In genomic region chr4:107812336-107812735, GRCm38 (mm10) we compare ENCODE assay signal across 16 mouse cellular contexts.
"Had no signal": no experiment of that assay in that cellular context is flagged by ENCODE, and none has a peak within 500 bp of the region (broad histone marks: within the 10 kb centered on the region; RNA-seq: fewer than 3 reads in every experiment).

No protein-coding gene starts in this region.

- H3K9ac ChIP-seq: limb, embryonic 15.5 days; liver, embryonic 12.5 days; lung, embryonic 14.5 days; midbrain, embryonic 12.5 days; stomach, embryonic 15.5 days had no signal

- ATAC-seq: liver, embryonic 12.5 days had no signal

- H3K27ac ChIP-seq: kidney, postnatal 0 days; limb, embryonic 15.5 days; liver, embryonic 12.5 days; midbrain, embryonic 12.5 days; stomach, embryonic 15.5 days had no signal

- H3K4me2 ChIP-seq: limb, embryonic 15.5 days; liver, embryonic 12.5 days; lung, embryonic 14.5 days; midbrain, embryonic 12.5 days; stomach, embryonic 15.5 days had no signal

- H3K9me3 ChIP-seq: limb, embryonic 15.5 days; liver, embryonic 12.5 days; midbrain, embryonic 12.5 days; stomach, embryonic 15.5 days had no signal

- H3K27me3 ChIP-seq: limb, embryonic 15.5 days; liver, embryonic 12.5 days; midbrain, embryonic 12.5 days; stomach, embryonic 15.5 days had no signal

- DNase-seq: kidney, adult 8-10 months; kidney, postnatal 36 days; layer of hippocampus, adult 9-11 months; layer of hippocampus, postnatal 36 days; left cerebral cortex, postnatal 4 days; lung, embryonic 14.5 days; lung, postnatal 10 days; lung, postnatal 4 days; right cerebral cortex, postnatal 14 days; thymus, adult 2 months; thymus, postnatal 25 days had no signal

- H3K4me3 ChIP-seq: limb, embryonic 15.5 days; liver, embryonic 12.5 days; midbrain, embryonic 12.5 days; stomach, embryonic 15.5 days had no signal

- H3K36me3 ChIP-seq: limb, embryonic 15.5 days; stomach, embryonic 15.5 days had no signal
